Mouse (Mus musculus) urinary bladder, postnatal 4 days (tissue): ENCODE data around the gene Gm43518.

Source experiments
- DNase-seq, 2 experiments: peaks; one replicate each; pipeline ENCODE4 v3.0.0; 2021 to 2022; ENCODE audit warnings: low spot score in 2 of 2

The Gm43518 gene

GRCm38 (mm10) chr5:123927118-123927517, at the start of gene Gm43518:
Gene Gm43518, plus strand, starts transcription at chr5:123927418.
- no peak for DNase-seq

GRCm38 (mm10) chr5:123878056-123878455, 49.2 kb upstream of the Gm43518 start:
- no peak for DNase-seq

- peak; percentile 47 to 66 for DNase-seq
Measured at GRCm38 (mm10) chr5:123879928-123880327, 47.3 kb upstream of the Gm43518 start, which contains the start of gene Hcar1. Gene Hcar1, minus strand, starts transcription at chr5:123880020.

- DNase-seq = no peak
Measured at GRCm38 (mm10) chr5:123880778-123881177, 46.4 kb upstream of the Gm43518 start.

GRCm38 (mm10) chr5:123883891-123884290, 43.3 kb upstream of the Gm43518 start:
- DNase-seq = no peak

- no peak for DNase-seq
Measured at GRCm38 (mm10) chr5:123884332-123884731, 42.9 kb upstream of the Gm43518 start.

- DNase-seq = no peak
Measured at GRCm38 (mm10) chr5:123886365-123886764, 40.9 kb upstream of the Gm43518 start.

GRCm38 (mm10) chr5:123890312-123890711, 36.9 kb upstream of the Gm43518 start:
- no peak for DNase-seq

- DNase-seq = no peak
Measured at GRCm38 (mm10) chr5:123890987-123891386, 36.2 kb upstream of the Gm43518 start.

- DNase-seq = no peak
Measured at GRCm38 (mm10) chr5:123891669-123892068, 35.5 kb upstream of the Gm43518 start.

GRCm38 (mm10) chr5:123893520-123893919, 33.7 kb upstream of the Gm43518 start:
- no peak for DNase-seq

- no peak for DNase-seq
Measured at GRCm38 (mm10) chr5:123896395-123896794, 30.8 kb upstream of the Gm43518 start.

GRCm38 (mm10) chr5:123897352-123897751, 29.9 kb upstream of the Gm43518 start:
- no peak for DNase-seq

- DNase-seq = no peak
Measured at GRCm38 (mm10) chr5:123904059-123904672, 23.1 kb upstream of the Gm43518 start.

GRCm38 (mm10) chr5:123906146-123906975, 20.9 kb upstream of the Gm43518 start:
- no peak for DNase-seq

- peak; percentile 99 to 100 for DNase-seq
Measured at GRCm38 (mm10) chr5:123906976-123907630, 20.1 kb upstream of the Gm43518 start, which contains the start of gene Denr. Gene Denr, plus strand, starts transcription at chr5:123907175.

- DNase-seq = no peak
Measured at GRCm38 (mm10) chr5:123907631-123907977, 19.6 kb upstream of the Gm43518 start.

GRCm38 (mm10) chr5:123914852-123915251, 12.4 kb upstream of the Gm43518 start:
- DNase-seq = no peak

- DNase-seq = no peak
Measured at GRCm38 (mm10) chr5:123922112-123922511, 5.1 kb upstream of the Gm43518 start.

- DNase-seq = peak; percentile 93 to 95
Measured at GRCm38 (mm10) chr5:123930508-123930989, 3.3 kb downstream of the Gm43518 start, which contains the start of gene Ccdc62. Gene Ccdc62, plus strand, starts transcription at chr5:123930679.

GRCm38 (mm10) chr5:123931131-123931530, 3.9 kb downstream of the Gm43518 start:
- no peak for DNase-seq

GRCm38 (mm10) chr5:123932927-123933326, 5.7 kb downstream of the Gm43518 start:
- DNase-seq = no peak
